Mouse (Mus musculus): Measurements from ENCODE around the gene Iffo1.

DNA sequence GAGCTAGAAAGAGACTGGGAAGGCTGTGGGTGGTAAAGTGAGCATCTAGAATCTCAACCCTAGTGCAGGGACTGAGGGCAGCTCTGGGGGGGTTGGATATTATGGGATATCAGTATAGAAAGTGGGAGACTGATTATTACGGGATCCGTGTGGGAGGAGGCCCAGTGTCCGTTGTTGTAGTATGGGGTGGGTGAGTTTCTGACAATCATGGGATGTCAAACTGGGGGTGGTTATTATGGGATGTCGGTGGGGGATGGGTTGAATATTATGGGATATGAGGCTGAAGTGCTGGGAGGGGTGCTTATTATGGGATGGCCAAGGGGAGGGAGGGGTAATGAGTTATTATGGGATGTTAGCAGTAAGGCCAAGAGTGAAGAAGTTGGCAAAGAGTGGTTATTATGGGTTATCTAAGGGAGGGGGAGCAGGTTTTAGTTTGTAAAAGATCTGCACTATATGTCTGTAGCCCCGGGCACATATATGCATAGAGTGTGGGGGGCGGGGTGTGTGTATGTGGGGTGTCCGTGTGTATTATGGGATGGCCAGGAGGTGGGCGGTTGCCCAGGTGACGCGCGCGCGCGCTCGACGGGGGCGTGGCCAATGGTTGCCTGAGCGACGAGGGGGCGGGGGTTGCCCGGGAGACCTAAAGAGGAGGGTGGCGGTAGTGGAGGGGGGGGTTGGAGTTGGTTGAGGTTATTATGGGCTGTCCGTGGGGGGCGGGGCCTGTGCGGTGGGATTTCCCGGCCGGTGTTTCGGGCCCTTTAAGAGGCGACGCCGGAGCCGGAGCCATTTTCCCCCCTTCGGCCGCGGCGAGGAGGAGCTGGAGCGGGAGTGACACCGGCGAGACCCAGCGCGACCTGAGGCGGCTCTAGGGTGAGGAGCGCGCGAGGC lies 49.4 kb upstream of the Iffo1 start, which contains the start of gene Chd4:
- peak; percentile 83; the same call in 1 of the 2 replicates for TF ChIP-seq POLR2A (IDR thresholded peaks at IDR 0.05; ENCODE audit: borderline replicate concordance, control insufficient read depth, low read depth, low read length)
- no peak for TF ChIP-seq CTCF (IDR thresholded peaks at IDR 0.05; ENCODE audit: control insufficient read depth, insufficient read depth, low read length)

Measured in bone marrow, adult 2 months (tissue).